Mouse (Mus musculus): ENCODE data around the gene Mtrf1l. TPM values are rescaled to one million over a fixed set of nuclear protein-coding genes. Genes with fewer than 3 reads are reported as not detected.

Gene Mtrf1l
- polyA plus RNA-seq, 1 experiment, result 1.7 TPM

DNA sequence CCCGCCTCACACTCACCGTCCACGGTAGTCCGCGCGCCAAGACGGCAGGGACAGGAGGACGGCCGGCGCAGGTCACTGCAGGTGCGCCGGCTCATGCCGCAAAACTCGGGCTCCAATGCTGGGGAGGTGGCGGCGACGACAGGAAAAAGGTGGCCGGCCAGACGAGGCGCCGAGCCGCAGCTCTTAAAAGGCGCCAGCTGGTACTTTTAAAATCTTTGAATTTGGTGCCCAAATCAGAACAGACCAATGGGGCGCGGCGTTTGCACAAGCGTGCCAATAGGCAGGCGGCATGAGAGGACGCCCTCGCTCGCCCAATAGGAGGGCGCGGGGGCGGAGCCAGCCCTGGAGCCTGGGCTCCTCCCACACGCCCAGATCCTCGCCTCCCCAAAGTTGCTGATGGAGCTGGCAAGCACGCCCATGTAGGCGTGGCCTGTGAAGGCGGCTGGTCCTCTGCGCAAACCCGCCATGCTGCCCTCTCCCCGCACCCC lies 18.4 kb downstream of the Mtrf1l start, which contains the start of gene Fbxo5:
Fbxo5 (minus strand) TSS at position 358 of the 488 bp plus-strand sequence.
- Histone ChIP-seq H3K27me3 (ENCODE audit: control insufficient read depth, insufficient read depth, low read length) (no peaks in the 10 kb centered on the region), H3K36me3 (ENCODE audit: control insufficient read depth, insufficient read depth, low read length) (peaks cover 14% of the 10 kb centered on the region), H3K4me1 (ENCODE audit: control insufficient read depth, insufficient read depth, insufficient read length, low read length) (peaks cover 13% of the 10 kb centered on the region), H3K27ac (ENCODE audit: insufficient read depth, low read depth, low read length) (peak within 1 kb of the TSS; percentile 64), H3K4me3 (ENCODE audit: low read depth, low read length) (peak within 1 kb of the TSS; percentile 81)
- WGBS, result under 1% methylated on average over 42 of the region's 42 CpGs
- TF ChIP-seq CTCF (IDR thresholded peaks at IDR 0.05; ENCODE audit: extremely low read depth, insufficient read length, insufficient replicate concordance, low read depth, low read length), result no peak
- peak; percentile 26; the same call in 1 of the 2 replicates for TF ChIP-seq POLR2A (IDR thresholded peaks at IDR 0.05; ENCODE audit: low read depth, low read length)

DNA sequence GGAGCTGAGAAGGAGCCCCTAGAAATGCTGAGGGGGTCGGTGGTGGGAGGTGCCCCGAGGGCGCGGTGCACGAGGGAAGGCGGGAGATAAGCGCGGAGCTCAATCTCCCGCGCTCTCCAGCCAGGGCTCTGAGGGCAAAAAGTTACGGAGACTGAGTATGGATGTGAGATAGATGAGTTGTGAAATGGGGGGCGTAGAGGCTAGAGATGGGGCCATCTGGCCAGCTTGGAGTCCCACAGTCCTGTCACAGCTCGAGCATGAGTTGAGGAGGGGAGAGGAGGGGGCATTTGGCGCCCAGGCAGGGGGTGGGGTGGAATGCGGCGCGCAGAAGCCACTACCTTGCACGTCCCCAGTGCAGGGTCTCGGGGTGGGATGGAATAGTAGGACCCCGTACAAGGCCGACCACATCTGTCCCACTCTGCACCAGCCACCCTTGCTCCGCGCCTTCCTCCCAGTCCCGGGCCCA lies 19.0 kb downstream of the Mtrf1l start:
- peaks cover 19% of the 10 kb centered on the region for H3K36me3 ChIP-seq (ENCODE audit: control insufficient read depth, insufficient read depth, low read length)
- no peak overlapping the region for H3K27ac ChIP-seq (ENCODE audit: insufficient read depth, low read depth, low read length)
- no peak for TF ChIP-seq POLR2A (IDR thresholded peaks at IDR 0.05; ENCODE audit: low read depth, low read length)
- H3K4me3 ChIP-seq (ENCODE audit: low read depth, low read length), result peak overlapping the region; percentile 81
- H3K27me3 ChIP-seq (ENCODE audit: control insufficient read depth, insufficient read depth, low read length), result no peaks in the 10 kb centered on the region
- H3K4me1 ChIP-seq (ENCODE audit: control insufficient read depth, insufficient read depth, insufficient read length, low read length), result peaks cover 13% of the 10 kb centered on the region
- WGBS, result under 1% methylated on average over 24 of the region's 24 CpGs

DNA sequence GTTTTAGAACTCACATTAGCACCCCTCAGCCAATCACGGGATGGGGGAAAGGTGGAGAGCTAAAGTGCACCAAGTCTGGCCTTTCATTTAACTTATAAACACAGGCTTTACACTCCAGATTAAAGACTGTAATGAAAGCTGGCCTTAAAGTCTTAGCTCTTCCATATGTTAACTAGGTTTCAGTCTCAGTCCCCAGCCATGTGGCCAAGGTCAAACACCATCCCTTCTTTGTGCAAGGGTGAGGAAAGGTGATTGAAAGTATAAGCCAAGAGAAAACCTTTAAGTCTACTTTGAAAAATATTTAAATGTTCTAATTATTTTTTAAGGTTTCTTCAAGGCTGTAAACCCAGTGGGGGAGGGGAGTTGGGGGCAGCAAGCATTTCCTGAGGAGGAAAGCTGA lies 20.0 kb downstream of the Mtrf1l start:
- WGBS, result 4% methylated on average over 1 of the region's 1 CpGs
- Histone ChIP-seq H3K4me1 (ENCODE audit: control insufficient read depth, insufficient read depth, insufficient read length, low read length) (peaks cover 13% of the 10 kb centered on the region), H3K4me3 (ENCODE audit: low read depth, low read length) (no peak overlapping the region), H3K36me3 (ENCODE audit: control insufficient read depth, insufficient read depth, low read length) (peaks cover 19% of the 10 kb centered on the region), H3K27ac (ENCODE audit: insufficient read depth, low read depth, low read length) (no peak overlapping the region), H3K27me3 (ENCODE audit: control insufficient read depth, insufficient read depth, low read length) (no peaks in the 10 kb centered on the region)
- TF ChIP-seq CTCF (IDR thresholded peaks at IDR 0.05; ENCODE audit: extremely low read depth, insufficient read length, insufficient replicate concordance, low read depth, low read length) (no peak), POLR2A (IDR thresholded peaks at IDR 0.05; ENCODE audit: low read depth, low read length) (no peak)

DNA sequence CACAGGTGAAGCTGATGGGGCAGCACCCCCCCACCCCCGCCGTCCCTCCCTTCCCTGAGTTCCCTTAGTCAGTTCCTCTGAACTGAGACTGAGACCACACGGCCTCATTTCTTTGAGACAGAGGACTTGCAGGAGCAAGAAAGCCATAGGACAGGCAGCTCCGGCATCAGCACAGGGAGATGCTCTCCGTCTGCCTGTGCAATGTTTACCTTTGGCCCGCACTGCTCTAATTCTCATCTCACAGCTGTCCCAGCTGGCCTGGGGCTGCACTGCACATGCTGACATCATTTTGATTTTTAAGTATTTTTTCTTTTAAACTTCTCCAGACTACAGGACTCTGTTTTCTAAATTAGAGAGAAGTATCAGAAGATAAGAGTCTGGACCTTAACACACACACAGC lies 20.8 kb downstream of the Mtrf1l start:
- Histone ChIP-seq H3K4me3 (ENCODE audit: low read depth, low read length) (peak overlapping the region; percentile 42), H3K27me3 (ENCODE audit: control insufficient read depth, insufficient read depth, low read length) (no peaks in the 10 kb centered on the region), H3K27ac (ENCODE audit: insufficient read depth, low read depth, low read length) (no peak overlapping the region), H3K4me1 (ENCODE audit: control insufficient read depth, insufficient read depth, insufficient read length, low read length) (peaks cover 12% of the 10 kb centered on the region), H3K36me3 (ENCODE audit: control insufficient read depth, insufficient read depth, low read length) (peaks cover 24% of the 10 kb centered on the region)
- WGBS, result 5% methylated on average over 6 of the region's 6 CpGs
- no peak for TF ChIP-seq POLR2A (IDR thresholded peaks at IDR 0.05; ENCODE audit: low read depth, low read length)
- TF ChIP-seq CTCF (IDR thresholded peaks at IDR 0.05; ENCODE audit: extremely low read depth, insufficient read length, insufficient replicate concordance, low read depth, low read length), result no peak

DNA sequence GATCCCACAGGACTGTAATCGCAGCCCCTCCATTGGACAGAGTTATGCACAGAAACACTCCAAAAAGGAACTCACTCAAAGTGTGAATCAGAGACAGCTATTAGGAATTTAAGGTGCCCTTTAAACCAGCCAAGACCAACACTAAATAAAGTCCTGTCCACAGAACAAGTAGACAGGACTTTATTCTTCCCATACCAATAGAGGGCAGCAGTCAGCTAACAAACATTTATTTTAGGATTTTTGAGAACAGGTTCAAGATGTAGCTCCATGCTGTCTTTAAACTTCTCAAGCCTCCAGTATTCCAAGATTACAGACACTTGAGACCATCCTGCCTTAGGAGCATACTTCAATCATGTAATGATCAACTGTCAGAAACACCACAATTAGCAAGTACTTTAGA lies 23.2 kb downstream of the Mtrf1l start:
- Histone ChIP-seq H3K27ac (ENCODE audit: insufficient read depth, low read depth, low read length) (no peak overlapping the region), H3K4me1 (ENCODE audit: control insufficient read depth, insufficient read depth, insufficient read length, low read length) (peaks cover 8% of the 10 kb centered on the region), H3K27me3 (ENCODE audit: control insufficient read depth, insufficient read depth, low read length) (no peaks in the 10 kb centered on the region), H3K4me3 (ENCODE audit: low read depth, low read length) (no peak overlapping the region), H3K36me3 (ENCODE audit: control insufficient read depth, insufficient read depth, low read length) (peaks cover 24% of the 10 kb centered on the region)
- TF ChIP-seq CTCF (IDR thresholded peaks at IDR 0.05; ENCODE audit: extremely low read depth, insufficient read length, insufficient replicate concordance, low read depth, low read length), result no peak
- no peak for TF ChIP-seq POLR2A (IDR thresholded peaks at IDR 0.05; ENCODE audit: low read depth, low read length)
- 96% methylated on average over 1 of the region's 1 CpGs for whole genome bisulfite sequencing

DNA sequence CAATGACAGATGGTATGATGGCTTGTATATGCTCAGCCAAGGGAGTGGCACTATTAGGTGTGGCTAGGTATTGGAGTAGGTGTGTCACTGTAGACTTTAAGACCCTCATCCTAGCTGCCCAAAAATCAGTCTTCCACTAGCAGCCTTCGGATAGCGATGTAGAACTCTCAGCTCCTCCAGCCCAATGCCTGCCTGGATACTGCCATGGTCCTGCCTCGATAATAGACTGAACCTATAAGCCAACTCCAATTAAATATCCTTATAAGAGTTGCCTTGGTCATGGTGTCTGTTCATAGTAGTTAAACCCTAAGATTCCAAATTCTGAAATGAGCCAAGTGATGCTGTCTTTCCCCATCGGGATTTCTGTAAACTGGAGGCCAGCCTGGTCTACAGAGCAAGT lies 25.6 kb downstream of the Mtrf1l start:
- no peak overlapping the region for H3K27ac ChIP-seq (ENCODE audit: insufficient read depth, low read depth, low read length)
- no peaks in the 10 kb centered on the region for H3K27me3 ChIP-seq (ENCODE audit: control insufficient read depth, insufficient read depth, low read length)
- WGBS, result 78% methylated on average over 4 of the region's 4 CpGs
- TF ChIP-seq CTCF (IDR thresholded peaks at IDR 0.05; ENCODE audit: extremely low read depth, insufficient read length, insufficient replicate concordance, low read depth, low read length) (no peak), POLR2A (IDR thresholded peaks at IDR 0.05; ENCODE audit: low read depth, low read length) (no peak)
- peaks cover 24% of the 10 kb centered on the region for H3K36me3 ChIP-seq (ENCODE audit: control insufficient read depth, insufficient read depth, low read length)
- H3K4me1 ChIP-seq (ENCODE audit: control insufficient read depth, insufficient read depth, insufficient read length, low read length), result peaks cover 2% of the 10 kb centered on the region
- no peak overlapping the region for H3K4me3 ChIP-seq (ENCODE audit: low read depth, low read length)

DNA sequence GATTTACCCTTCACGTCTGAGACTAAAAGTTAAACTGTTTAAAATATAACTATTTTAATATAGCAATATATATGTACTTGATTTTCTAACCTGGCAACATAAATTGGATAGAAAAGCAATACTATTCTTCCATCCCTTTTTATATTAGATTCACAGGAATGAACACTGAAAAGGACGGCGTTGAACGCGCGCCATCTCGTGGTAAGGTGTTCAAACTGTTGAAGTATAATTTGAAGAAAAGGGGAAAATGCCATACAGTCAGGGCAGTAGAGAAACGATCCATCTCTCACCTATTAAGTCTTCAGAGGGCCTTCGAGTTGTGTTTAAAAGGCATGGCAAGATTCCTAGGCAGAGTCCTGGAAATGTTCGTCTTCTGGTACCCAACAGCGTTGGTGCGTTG lies 33.1 kb downstream of the Mtrf1l start:
- Histone ChIP-seq H3K27ac (ENCODE audit: insufficient read depth, low read depth, low read length) (no peak overlapping the region), H3K36me3 (ENCODE audit: control insufficient read depth, insufficient read depth, low read length) (no peaks in the 10 kb centered on the region), H3K4me3 (ENCODE audit: low read depth, low read length) (no peak overlapping the region), H3K4me1 (ENCODE audit: control insufficient read depth, insufficient read depth, insufficient read length, low read length) (no peaks in the 10 kb centered on the region), H3K27me3 (ENCODE audit: control insufficient read depth, insufficient read depth, low read length) (0 out of 2 replicates have a peak, but pooled peaks cover 2% of the 10 kb centered on the region)
- 19% methylated on average over 12 of the region's 12 CpGs for WGBS
- TF ChIP-seq POLR2A (IDR thresholded peaks at IDR 0.05; ENCODE audit: low read depth, low read length) (no peak), CTCF (IDR thresholded peaks at IDR 0.05; ENCODE audit: extremely low read depth, insufficient read length, insufficient replicate concordance, low read depth, low read length) (no peak)
